Mouse (Mus musculus) forebrain, embryonic 10.5 days (tissue): ENCODE measurements around the gene Oxsm. TPM values are rescaled to one million over a fixed set of nuclear protein-coding genes. Genes with fewer than 3 reads are reported as not detected.

ENCODE experiments used
- polyA plus RNA-seq: library from polyadenylated mRNA; unstranded; fragments of >200 nt; fragmentation: Nextera tagmentation; extraction: Ambion mirVana; gene quantifications from 2 replicates; pipeline ENCODE4 v1.2.1, GENCODE M21; 2016

Oxsm gene
- polyA plus RNA-seq, 1 experiment from 2014 or later: 1.6 TPM

Other genes starting within 250 kb of the Oxsm start
- gene Ngly1, start 528 bp downstream of the Oxsm start, polyA plus RNA-seq: 17.8 and 18.0 TPM in 2 replicates
- 68.7 and 71.4 TPM in 2 replicates for gene Top2b, start 115.4 kb upstream of the Oxsm start, polyA plus RNA-seq